Mouse (Mus musculus) liver, postnatal 0 days (tissue): ENCODE results near the gene Anp32e.

Source experiments
- CTCF ChIP-seq: sonication (generic); IDR thresholded peaks from 2 replicates; pipeline ENCODE4 v1.5.1; 2016; ENCODE audit warnings: antibody characterized with exemption, low read depth
- EP300 ChIP-seq: IDR thresholded peaks from 2 replicates; pipeline ENCODE4 v1.6.1; 2016; ENCODE audit warnings: antibody characterized with exemption, low read depth, mild to moderate bottlenecking

DNA sequence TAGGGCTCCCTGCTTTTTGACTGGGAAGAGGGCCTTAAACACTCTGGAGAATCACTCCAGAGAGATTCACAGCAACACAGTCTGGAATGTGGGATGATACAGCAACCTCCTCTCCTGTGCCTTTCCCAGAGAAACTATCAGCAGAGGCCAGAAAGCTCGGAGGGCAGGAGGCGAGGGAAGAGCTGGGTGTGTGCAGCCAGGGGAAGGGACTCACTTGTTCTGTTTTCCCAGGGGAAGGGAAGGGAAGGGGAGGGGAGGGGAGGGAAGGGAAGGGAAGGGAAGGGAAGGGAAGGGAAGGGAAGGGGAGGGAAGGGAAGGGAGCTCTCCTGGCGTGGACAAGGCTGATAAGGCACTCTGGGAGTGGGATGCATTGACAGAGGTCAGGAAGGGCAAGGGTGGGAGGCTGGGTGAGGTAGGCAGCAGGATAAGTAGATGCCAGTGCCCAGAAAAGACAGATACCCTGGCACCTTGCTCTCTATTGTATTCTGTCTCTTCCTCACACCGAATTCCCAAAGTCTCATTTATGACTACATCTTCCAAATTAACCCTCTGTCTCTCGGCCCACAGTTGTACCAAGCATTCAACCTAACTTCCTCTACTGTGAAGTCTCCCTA is 64.1 kb downstream of the Anp32e start:
- no peak for TF ChIP-seq CTCF
- TF ChIP-seq EP300: no peak
